Mouse (Mus musculus): ENCODE data around the gene Fam133b.
"Not testable (repeated sequence)": the region's sequence is repeated elsewhere in the genome, so short reads cannot be mapped to it uniquely, and the experiment has no call there.

The Fam133b gene

GRCm38 (mm10) chr5:3520493-3521359 is 22.9 kb upstream of the Fam133b start:
- no peak for DNase-seq (ENCODE audit: low read depth, low spot score)

- DNase-seq (ENCODE audit: low read depth, low spot score): no peak
These were observed 21.9 kb upstream of the Fam133b start for GRCm38 (mm10) chr5:3521741-3522140.

GRCm38 (mm10) chr5:3522826-3523225 is 20.8 kb upstream of the Fam133b start:
- DNase-seq (ENCODE audit: low read depth, low spot score): no peak

GRCm38 (mm10) chr5:3527041-3527691 is 16.5 kb upstream of the Fam133b start:
- no peak for DNase-seq (ENCODE audit: low read depth, low spot score)

DNA sequence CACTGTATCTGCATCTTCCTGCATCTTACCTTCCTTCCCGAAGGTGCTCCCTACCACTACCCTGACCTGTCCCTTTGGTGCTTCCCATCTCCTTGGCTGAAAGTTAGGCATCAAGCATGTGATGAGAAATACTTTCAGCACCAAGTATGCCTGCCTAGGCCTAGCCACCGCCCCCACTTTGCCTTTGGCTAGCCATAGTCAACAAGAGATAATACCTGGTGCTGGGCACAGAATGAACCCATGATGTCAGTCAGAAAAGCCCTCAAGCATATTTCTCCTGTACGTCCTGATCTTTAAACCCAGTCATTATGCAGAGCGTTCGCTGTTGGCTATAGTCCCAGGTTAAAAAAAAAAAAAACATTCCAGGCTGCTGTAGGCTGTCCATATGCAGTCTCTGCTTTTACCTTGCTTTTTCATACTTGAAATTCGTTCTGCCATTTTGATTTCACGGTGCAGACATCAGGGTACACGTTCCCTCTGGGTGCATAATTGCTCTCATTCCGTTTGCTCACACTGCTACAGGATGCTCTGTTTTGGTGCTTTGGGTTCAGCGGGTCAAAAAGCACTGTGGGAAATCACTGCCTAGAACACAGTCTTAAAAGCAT is 13.9 kb upstream of the Fam133b start:
- DNase-seq (ENCODE audit: low read depth, low spot score): no peak

GRCm38 (mm10) chr5:3532048-3532447 is 11.6 kb upstream of the Fam133b start:
- not testable (repeated sequence) for DNase-seq (ENCODE audit: low read depth, low spot score)

GRCm38 (mm10) chr5:3536592-3537212 is 6.9 kb upstream of the Fam133b start:
- DNase-seq (ENCODE audit: low read depth, low spot score): no peak

DNA sequence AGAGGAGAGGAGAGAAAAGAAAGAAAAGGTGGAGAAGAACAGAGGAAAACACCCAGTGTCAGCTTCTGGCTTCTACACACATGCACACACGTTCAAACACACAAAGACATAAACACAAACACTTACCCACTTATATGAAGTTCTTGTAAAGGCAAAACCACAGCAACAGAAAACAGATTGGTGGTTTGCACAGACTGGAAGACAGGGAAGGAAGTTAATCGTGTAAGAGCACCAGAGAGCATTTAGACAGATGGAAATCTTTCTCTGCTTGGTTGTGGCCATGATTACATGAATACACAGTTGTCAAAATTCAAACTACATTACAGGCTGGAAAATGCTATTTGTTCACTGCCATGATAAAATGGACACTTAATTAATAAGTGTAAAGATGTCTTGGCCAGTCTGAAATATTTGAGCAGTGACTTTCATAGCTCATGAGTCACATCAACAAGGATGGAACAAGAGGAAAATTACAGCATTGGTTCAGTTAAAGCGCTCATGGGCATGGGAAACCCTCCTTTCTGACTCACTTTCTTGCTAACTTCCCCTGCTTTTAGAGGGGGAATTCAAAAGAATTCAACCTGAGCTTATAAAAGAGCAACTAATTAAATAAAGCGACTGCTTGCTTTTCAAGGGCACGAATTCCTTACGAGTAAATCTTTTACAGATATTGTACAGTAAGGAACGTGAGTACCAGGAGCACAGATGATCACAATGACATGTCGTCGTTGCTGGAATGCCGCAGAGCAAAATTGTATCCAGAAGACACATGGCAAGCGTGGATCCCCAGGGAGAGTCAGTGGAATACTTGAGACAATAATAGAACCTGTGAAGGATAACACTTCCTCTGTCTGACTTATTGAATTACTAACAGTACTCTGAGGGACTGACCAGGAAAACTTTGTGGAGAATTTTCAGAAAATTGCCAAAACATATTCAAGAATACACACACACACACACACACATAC is 4.8 kb upstream of the Fam133b start:
- no peak for DNase-seq (ENCODE audit: low read depth, low spot score)

- DNase-seq (ENCODE audit: low read depth, low spot score): no peak
These were observed 1.8 kb upstream of the Fam133b start for GRCm38 (mm10) chr5:3541871-3542270.

GRCm38 (mm10) chr5:3544480-3544769 is 792 bp downstream of the Fam133b start:
- DNase-seq (ENCODE audit: low read depth, low spot score): no peak

GRCm38 (mm10) chr5:3546226-3546625 is 2.6 kb downstream of the Fam133b start:
- DNase-seq (ENCODE audit: low read depth, low spot score): no peak

DNA sequence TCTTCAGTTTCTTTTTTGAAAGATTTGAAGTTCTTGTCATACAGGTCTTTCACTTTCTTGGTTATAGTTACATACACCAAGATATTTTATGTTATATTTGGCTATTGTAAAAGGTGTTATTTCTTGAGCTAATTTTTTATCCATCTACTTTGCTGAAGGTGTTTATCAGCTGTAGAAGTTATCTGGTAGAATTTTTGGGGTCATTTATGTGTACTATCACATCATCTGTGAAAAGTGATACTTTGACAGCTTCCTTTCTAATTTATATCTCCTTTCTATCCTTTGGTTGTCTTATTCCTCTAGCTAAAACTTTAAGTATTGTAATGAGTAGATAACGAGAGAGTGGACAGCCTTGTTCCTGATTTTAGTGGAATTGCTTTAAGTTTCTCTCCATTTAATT is 7.8 kb downstream of the Fam133b start:
- no peak for DNase-seq (ENCODE audit: low read depth, low spot score)

DNA sequence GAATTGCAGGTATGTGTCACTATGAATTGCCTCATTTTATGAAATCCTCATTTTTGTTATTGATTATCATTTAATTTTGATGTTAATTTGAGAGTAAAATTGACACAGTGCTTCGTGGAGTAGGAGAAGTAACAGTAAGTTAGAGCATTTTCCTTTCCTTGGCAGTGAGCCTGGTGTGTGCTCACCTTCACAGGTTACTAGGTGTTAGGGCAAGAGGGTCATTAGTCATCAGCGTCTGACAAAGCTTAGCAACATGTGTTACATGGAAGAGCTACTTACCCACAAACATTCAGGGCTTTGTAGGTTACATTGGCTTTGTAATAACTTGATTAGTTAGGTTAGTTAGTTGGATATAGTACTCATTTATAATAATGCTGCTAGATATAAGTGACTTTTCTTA is 10.6 kb downstream of the Fam133b start:
- DNase-seq (ENCODE audit: low read depth, low spot score): no peak

GRCm38 (mm10) chr5:3571266-3571665 is 27.6 kb downstream of the Fam133b start, which contains the start of gene 1700109H08Rik:
1700109H08Rik (plus strand) TSS chr5:3571566.
- DNase-seq (ENCODE audit: low read depth, low spot score): no peak

- no peak for DNase-seq (ENCODE audit: low read depth, low spot score)
These were observed 31.2 kb downstream of the Fam133b start for GRCm38 (mm10) chr5:3574825-3575224.

DNA sequence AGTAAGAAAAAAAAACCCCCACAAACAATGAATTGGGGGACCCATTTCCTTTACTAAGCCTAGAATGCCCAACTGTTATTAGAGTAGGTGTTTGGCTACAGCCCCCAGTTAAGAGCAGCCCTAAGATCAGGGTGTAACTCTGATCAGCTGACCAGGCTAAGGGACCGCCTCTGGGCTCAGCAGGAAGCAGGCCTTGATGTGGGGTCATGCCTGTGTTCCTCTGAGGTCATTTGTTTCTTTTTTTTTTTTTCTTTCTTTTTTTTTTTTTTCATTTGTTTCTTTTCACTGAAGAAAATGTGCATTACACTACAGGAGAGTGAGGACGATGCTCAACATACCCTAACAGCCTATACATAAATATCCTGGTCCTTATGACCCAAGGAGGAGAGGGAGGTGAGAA is 34.3 kb downstream of the Fam133b start:
- DNase-seq (ENCODE audit: low read depth, low spot score): no peak

- no peak for DNase-seq (ENCODE audit: low read depth, low spot score)
These were observed 35.4 kb downstream of the Fam133b start for GRCm38 (mm10) chr5:3579066-3579465.

DNA sequence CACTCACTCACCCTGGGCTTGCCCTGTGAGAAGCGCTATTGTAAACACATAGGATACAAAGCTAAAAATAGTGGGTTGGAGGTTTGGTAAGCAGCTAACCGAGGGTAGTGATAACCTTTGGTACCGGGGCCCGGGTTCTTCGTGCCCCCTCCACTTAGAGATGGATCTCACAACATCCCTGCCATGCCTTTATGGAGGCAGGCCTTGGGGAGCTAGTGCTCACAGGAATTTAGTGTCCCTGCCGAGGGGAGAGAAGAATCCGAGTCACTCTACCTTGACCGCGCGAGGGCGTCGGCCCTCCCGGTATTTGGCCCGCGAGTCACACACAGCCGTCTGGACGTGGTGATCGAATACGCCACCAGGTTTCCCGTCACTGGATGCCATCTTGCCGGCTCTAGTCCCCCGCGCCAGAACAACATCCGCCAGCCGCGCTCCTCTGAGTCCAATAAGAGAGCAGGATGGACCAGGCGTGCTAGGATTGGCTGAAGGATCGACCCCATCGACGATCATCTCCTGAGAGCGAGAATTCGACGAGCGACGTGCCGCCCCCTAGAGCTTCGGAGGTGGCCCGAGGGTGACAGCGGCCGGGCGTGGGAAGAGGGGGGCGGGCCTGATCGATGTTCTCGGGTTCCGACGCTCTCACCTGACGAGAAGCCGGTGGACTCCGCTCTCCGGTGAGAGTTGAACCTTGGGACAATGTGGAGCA is 52.2 kb downstream of the Fam133b start, which contains the start of gene Pex1:
Gene Pex1, plus strand, starts transcription at position 374 of the 706 bp plus-strand sequence.
- DNase-seq (ENCODE audit: low read depth, low spot score): peak; percentile 95

GRCm38 (mm10) chr5:3596399-3596766 is 52.8 kb downstream of the Fam133b start, which contains the start of gene Rbm48:
Rbm48 (minus strand) TSS chr5:3596585.
- peak; percentile 77 for DNase-seq (ENCODE audit: low read depth, low spot score)

GRCm38 (mm10) chr5:3597171-3597570 is 53.5 kb downstream of the Fam133b start:
- no peak for DNase-seq (ENCODE audit: low read depth, low spot score)
